Mouse (Mus musculus) forebrain, embryonic 14.5 days (tissue): ENCODE results near the gene Mdm4. TPM values are rescaled to one million over a fixed set of nuclear protein-coding genes. Genes with fewer than 3 reads are reported as not detected.

ENCODE experiments used
- ATAC-seq: fragments of 200-750 bp; cut with Nextera tagmentation; 2 replicates; pipeline ENCODE4 v1.8.0; 2017; ENCODE audit warnings: mild to moderate bottlenecking, moderate library complexity
- DNase-seq: peaks from one replicate; pipeline ENCODE4 v3.0.0-alpha.2; 2015; ENCODE audit warnings: low spot score
- H3K27ac ChIP-seq: fragments of 300-500 bp; sonication (generic); 2 replicates; pipeline ENCODE4 v1.5.1; 2014; ENCODE audit warnings: low read depth, mild to moderate bottlenecking, control low read depth, low read length, moderate library complexity
- H3K27me3 ChIP-seq: fragments of 300-500 bp; sonication (generic); replicated peaks from 2 replicates; pipeline ENCODE4 v1.6.1; 2014; ENCODE audit warnings: low read length, control low read depth, mixed read lengths; ENCODE audit not compliant: control insufficient read depth, insufficient read depth
- H3K36me3 ChIP-seq: fragments of 300-500 bp; sonication (generic); 2 replicates; pipeline ENCODE4 v1.6.1; 2014; ENCODE audit warnings: low read length, control low read depth; ENCODE audit not compliant: control insufficient read depth, insufficient read depth
- H3K4me1 ChIP-seq: fragments of 300-500 bp; sonication (generic); 2 replicates; pipeline ENCODE4 v1.6.1; 2014; ENCODE audit warnings: antibody characterized with exemption, low read length, control low read depth; ENCODE audit not compliant: control insufficient read depth, insufficient read depth
- H3K4me2 ChIP-seq: fragments of 300-500 bp; sonication (generic); 2 replicates; pipeline ENCODE4 v1.6.1; 2014; ENCODE audit warnings: mild to moderate bottlenecking, control low read depth, low read length
- H3K4me3 ChIP-seq: fragments of 300-500 bp; sonication (generic); 2 replicates; pipeline ENCODE4 v1.5.1; 2014; ENCODE audit warnings: low read depth, low read length, control low read depth
- H3K9ac ChIP-seq: fragments of 300-500 bp; sonication (generic); 2 replicates; pipeline ENCODE4 v1.6.1; 2014; ENCODE audit warnings: mild to moderate bottlenecking, low read length, control low read depth, moderate library complexity
- H3K9me3 ChIP-seq: fragments of 300-500 bp; sonication (generic); replicated peaks from 2 replicates; pipeline ENCODE4 v1.6.1; 2016; ENCODE audit warnings: low read length, control low read depth, mixed read lengths; ENCODE audit not compliant: control insufficient read depth
- WGBS: fragments of 180-500 bp; shearing (Covaris S2); extraction: QIAGEN DNeasy Blood & Tissue Kit; methylation state at CpG from one replicate; pipeline ENCODE4 v1.1.7; 2014; 5-methylcytosine and 5-hydroxymethylcytosine counted together
- polyA plus RNA-seq: library from polyadenylated mRNA; unstranded; fragments of >200 nt; fragmentation: Nextera tagmentation; extraction: Ambion mirVana; gene quantifications from 2 replicates; pipeline ENCODE4 v1.2.1, GENCODE M21; 2014

Gene Mdm4
- polyA plus RNA-seq: 35.7 and 47.9 TPM in 2 replicates

DNA sequence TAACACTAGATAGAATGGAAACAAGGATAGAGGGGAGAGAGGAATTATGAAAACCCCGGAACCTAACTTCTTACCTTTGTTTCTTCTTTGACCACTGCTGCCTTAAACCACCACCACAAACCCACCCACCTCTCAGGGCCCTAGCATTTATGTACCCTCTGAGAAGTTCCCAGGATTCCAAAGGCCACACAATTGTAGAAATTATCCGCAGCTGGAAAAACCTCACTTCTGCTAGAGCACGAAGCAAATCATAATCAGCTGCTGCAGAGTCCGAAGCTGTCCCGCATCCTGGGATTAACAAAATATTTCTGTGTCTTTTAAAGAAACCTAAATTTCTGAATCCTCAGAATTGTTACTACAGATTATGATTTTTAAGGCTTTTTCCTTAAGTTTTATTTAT is at the start of gene Mdm4:
Gene Mdm4, minus strand, starts transcription at position 101 of the 400 bp plus-strand sequence.
- H3K27ac ChIP-seq: no peak within 1 kb of the TSS
- 93% methylated on average over 5 of the region's 5 CpGs for WGBS
- H3K36me3 ChIP-seq: no peaks in the 10 kb centered on the region
- no peak within 1 kb of the TSS for H3K4me2 ChIP-seq
- DNase-seq: no peak
- no peaks in the 10 kb centered on the region for H3K9me3 ChIP-seq
- peaks cover 6% of the 10 kb centered on the region for H3K4me1 ChIP-seq
- no peak within 1 kb of the TSS for H3K4me3 ChIP-seq
- no peak within 1 kb of the TSS for H3K9ac ChIP-seq
- no peak for ATAC-seq
- H3K27me3 ChIP-seq: no peaks in the 10 kb centered on the region

GRCm38 (mm10) chr1:133080079-133080561 is 49.8 kb upstream of the Mdm4 start:
- no peak overlapping the region for H3K4me2 ChIP-seq
- no peak overlapping the region for H3K4me3 ChIP-seq
- no peaks in the 10 kb centered on the region for H3K9me3 ChIP-seq
- DNase-seq: peak; percentile 88
- H3K27ac ChIP-seq: peak overlapping the region; percentile 96
- ATAC-seq: peak; percentile 87
- H3K9ac ChIP-seq: peak overlapping the region; percentile 38
- 6% methylated on average over 9 of the region's 9 CpGs for WGBS
- H3K4me1 ChIP-seq: peaks cover 20% of the 10 kb centered on the region
- peaks cover 63% of the 10 kb centered on the region for H3K36me3 ChIP-seq
- no peaks in the 10 kb centered on the region for H3K27me3 ChIP-seq

- Histone ChIP-seq H3K9ac (peak overlapping the region; percentile 38; the same call in 1 of the 2 replicates), H3K27ac (peak overlapping the region; percentile 96), H3K4me2 (no peak overlapping the region), H3K36me3 (peaks cover 65% of the 10 kb centered on the region), H3K4me3 (no peak overlapping the region), H3K4me1 (peaks cover 20% of the 10 kb centered on the region), H3K9me3 (no peaks in the 10 kb centered on the region), H3K27me3 (no peaks in the 10 kb centered on the region)
- ATAC-seq: peak; percentile 40
- DNase-seq: peak; percentile 62
- 30% methylated on average over 7 of the region's 7 CpGs for WGBS
Measured at GRCm38 (mm10) chr1:133079509-133079908, 49.1 kb upstream of the Mdm4 start.

- peak overlapping the region; percentile 96 for H3K27ac ChIP-seq
- DNase-seq: peak; percentile 71
- H3K9me3 ChIP-seq: no peaks in the 10 kb centered on the region
- H3K36me3 ChIP-seq: peaks cover 60% of the 10 kb centered on the region
- ATAC-seq: peak; percentile 26; the same call in 1 of the 2 replicates
- no peaks in the 10 kb centered on the region for H3K27me3 ChIP-seq
- no peak overlapping the region for H3K4me2 ChIP-seq
- H3K9ac ChIP-seq: no peak overlapping the region
- peaks cover 20% of the 10 kb centered on the region for H3K4me1 ChIP-seq
- WGBS: 82% methylated on average over 1 of the region's 1 CpGs
- no peak overlapping the region for H3K4me3 ChIP-seq
Measured at GRCm38 (mm10) chr1:133078338-133078727, 48.0 kb upstream of the Mdm4 start.

- no peak overlapping the region for H3K9ac ChIP-seq
- no peak for DNase-seq
- H3K4me2 ChIP-seq: no peak overlapping the region
- H3K27me3 ChIP-seq: no peaks in the 10 kb centered on the region
- H3K4me1 ChIP-seq: peaks cover 20% of the 10 kb centered on the region
- WGBS: 55% methylated on average over 12 of the region's 12 CpGs
- no peaks in the 10 kb centered on the region for H3K9me3 ChIP-seq
- H3K27ac ChIP-seq: peak overlapping the region; percentile 96
- peaks cover 54% of the 10 kb centered on the region for H3K36me3 ChIP-seq
- no peak for ATAC-seq
- no peak overlapping the region for H3K4me3 ChIP-seq
Measured at GRCm38 (mm10) chr1:133077606-133078337, 47.4 kb upstream of the Mdm4 start.

GRCm38 (mm10) chr1:133076681-133077514 is 46.5 kb upstream of the Mdm4 start:
- Histone ChIP-seq H3K4me3 (no peak overlapping the region), H3K9ac (no peak overlapping the region), H3K36me3 (peaks cover 54% of the 10 kb centered on the region), H3K27ac (peak overlapping the region; percentile 96; the same call in 1 of the 2 replicates), H3K4me2 (no peak overlapping the region), H3K27me3 (no peaks in the 10 kb centered on the region), H3K9me3 (no peaks in the 10 kb centered on the region), H3K4me1 (peaks cover 20% of the 10 kb centered on the region)
- DNase-seq (no peak), ATAC-seq (no peak)
- 56% methylated on average over 20 of the region's 20 CpGs for WGBS

- DNase-seq (no peak), ATAC-seq (no peak)
- no peaks in the 10 kb centered on the region for H3K27me3 ChIP-seq
- H3K4me3 ChIP-seq: no peak overlapping the region
- 92% methylated on average over 6 of the region's 6 CpGs for WGBS
- no peaks in the 10 kb centered on the region for H3K9me3 ChIP-seq
- no peak overlapping the region for H3K27ac ChIP-seq
- no peak overlapping the region for H3K9ac ChIP-seq
- H3K36me3 ChIP-seq: peaks cover 52% of the 10 kb centered on the region
- no peak overlapping the region for H3K4me2 ChIP-seq
- H3K4me1 ChIP-seq: peaks cover 17% of the 10 kb centered on the region
Measured at GRCm38 (mm10) chr1:133075651-133076400, 45.5 kb upstream of the Mdm4 start.

- Histone ChIP-seq H3K27me3 (no peaks in the 10 kb centered on the region), H3K4me3 (no peak overlapping the region), H3K4me2 (no peak overlapping the region), H3K27ac (no peak overlapping the region), H3K9me3 (no peaks in the 10 kb centered on the region), H3K36me3 (peaks cover 54% of the 10 kb centered on the region), H3K4me1 (peaks cover 5% of the 10 kb centered on the region; the same call in 1 of the 2 replicates), H3K9ac (no peak overlapping the region)
- ATAC-seq (no peak), DNase-seq (no peak)
- 96% methylated on average over 13 of the region's 13 CpGs for WGBS
Measured at GRCm38 (mm10) chr1:133074541-133074940, 44.2 kb upstream of the Mdm4 start.
